Mouse (Mus musculus) CH12.LX (cell line): ENCODE data around the gene Yif1b. TPM values are rescaled to one million over a fixed set of nuclear protein-coding genes. Genes with fewer than 3 reads are reported as not detected.

Experiments used
- DNase-seq: peaks from one replicate; pipeline ENCODE4 v3.0.0-alpha.2; 2013; ENCODE audit errors: extremely low read depth
- H3K27ac ChIP-seq: 2 replicates; pipeline ENCODE4 v1.5.1; 2012; ENCODE audit warnings: low read depth, mild to moderate bottlenecking, control low read depth, moderate library complexity; ENCODE audit not compliant: insufficient read depth
- H3K27me3 ChIP-seq: replicated peaks from 2 replicates; pipeline ENCODE3; 2012; ENCODE audit warnings: inconsistent platforms
- H3K36me3 ChIP-seq, 2 experiments: replicated peaks in 1 of 2; 2 replicates each; pipeline versions ENCODE3 to v1.6.1; 2012; ENCODE audit warnings: inconsistent platforms in 1 of 2, low read length in 1 of 2, mild to moderate bottlenecking in 1 of 2, mixed read lengths in 1 of 2, moderate library complexity in 1 of 2; ENCODE audit not compliant: control insufficient read depth in 1 of 2, insufficient read depth in 1 of 2
- H3K4me1 ChIP-seq, 2 experiments: 2 replicates each; pipeline ENCODE4 v1.6.1; 2012; ENCODE audit warnings: inconsistent platforms in 1 of 2, moderate library complexity in 1 of 2; ENCODE audit not compliant: insufficient read depth in 2 of 2, control insufficient read depth in 1 of 2
- H3K4me2 ChIP-seq: 2 replicates; pipeline ENCODE4 v1.6.1; 2012; ENCODE audit warnings: low read depth, mild to moderate bottlenecking, control low read depth; ENCODE audit not compliant: poor library complexity, insufficient read depth, severe bottlenecking
- H3K4me3 ChIP-seq, 3 experiments: fragments of 150-350 bp in 1 of 3; sonication (generic) in 1 of 3; replicated peaks in 1 of 3; 2 replicates each; pipeline versions ENCODE3 to v1.5.1; 2011 to 2012; ENCODE audit warnings: low read depth in 2 of 3, low read length in 2 of 3, mild to moderate bottlenecking in 2 of 3, moderate library complexity in 2 of 3, control low read depth in 1 of 3, improper control_type of control experiment in 1 of 3, inconsistent platforms in 1 of 3, mixed read lengths in 1 of 3; ENCODE audit not compliant: poor library complexity in 1 of 3
- H3K79me2 ChIP-seq: replicated peaks from 2 replicates; pipeline ENCODE4 v1.6.1; 2012; ENCODE audit warnings: mild to moderate bottlenecking, moderate library complexity; ENCODE audit not compliant: control insufficient read depth, poor library complexity, insufficient read depth, severe bottlenecking; ENCODE audit errors: extremely low read depth
- H3K9ac ChIP-seq: 2 replicates; pipeline ENCODE4 v1.6.1; 2012; ENCODE audit warnings: low read depth, mild to moderate bottlenecking, control low read depth, moderate library complexity; ENCODE audit not compliant: insufficient read depth
- H3K9me3 ChIP-seq: replicated peaks from 2 replicates; pipeline ENCODE3; 2012; ENCODE audit warnings: low read length, inconsistent platforms, mixed read lengths
- BHLHE40 ChIP-seq: IDR thresholded peaks from 2 replicates; pipeline ENCODE4 v1.6.1; 2011; ENCODE audit warnings: mild to moderate bottlenecking, low read depth, low read length, improper control_type of control experiment
- CHD2 ChIP-seq: IDR thresholded peaks from 2 replicates; pipeline ENCODE4 v1.6.1; 2011; ENCODE audit warnings: low read length, improper control_type of control experiment
- CTCF ChIP-seq, 2 experiments: IDR thresholded peaks in 1 of 2; conservative IDR thresholded peaks in 1 of 2; 2 replicates each; pipeline ENCODE4 v1.5.1; 2011 to 2012; ENCODE audit warnings: low read depth in 2 of 2, low read length in 2 of 2, improper control_type of control experiment in 1 of 2, inconsistent platforms in 1 of 2, mild to moderate bottlenecking in 1 of 2, moderate library complexity in 1 of 2
- E2F4 ChIP-seq: IDR thresholded peaks from 2 replicates; pipeline ENCODE4 v1.6.1; 2011; ENCODE audit warnings: low read depth, low read length, improper control_type of control experiment; ENCODE audit not compliant: insufficient replicate concordance
- MAFK ChIP-seq: IDR thresholded peaks from 2 replicates; pipeline ENCODE4 v1.6.1; 2011; ENCODE audit warnings: low read length, improper control_type of control experiment; ENCODE audit not compliant: insufficient replicate concordance
- MAX ChIP-seq: IDR thresholded peaks from 2 replicates; pipeline ENCODE4 v1.6.1; 2011; ENCODE audit warnings: low read length, improper control_type of control experiment
- MAZ ChIP-seq: IDR thresholded peaks from 2 replicates; pipeline ENCODE4 v1.6.1; 2012; ENCODE audit warnings: low read depth, mild to moderate bottlenecking, inconsistent platforms, low read length, improper control_type of control experiment, moderate library complexity
- MEF2A ChIP-seq: IDR thresholded peaks from 2 replicates; pipeline ENCODE4 v1.6.1; 2014; ENCODE audit warnings: low read depth, mild to moderate bottlenecking, inconsistent platforms, low read length, improper control_type of control experiment, borderline replicate concordance
- MXI1 ChIP-seq: IDR thresholded peaks from 2 replicates; pipeline ENCODE4 v1.6.1; 2011; ENCODE audit warnings: mild to moderate bottlenecking, low read depth, low read length, improper control_type of control experiment
- MYC ChIP-seq: IDR thresholded peaks from 2 replicates; pipeline ENCODE4 v1.6.1; 2011; ENCODE audit warnings: low read depth, mild to moderate bottlenecking, improper control_type of control experiment, low read length
- RCOR1 ChIP-seq: conservative IDR thresholded peaks from 2 replicates; pipeline ENCODE4 v1.6.1; 2012; ENCODE audit warnings: low read depth, mild to moderate bottlenecking, inconsistent platforms, low read length, improper control_type of control experiment
- SMC3 ChIP-seq: IDR thresholded peaks from 2 replicates; pipeline ENCODE4 v1.6.1; 2011; ENCODE audit warnings: low read depth, low read length, improper control_type of control experiment
- TCF12 ChIP-seq: IDR thresholded peaks from 2 replicates; pipeline ENCODE4 v1.6.1; 2014; ENCODE audit warnings: low read depth, mild to moderate bottlenecking, inconsistent platforms, low read length, improper control_type of control experiment
- UBTF ChIP-seq: IDR thresholded peaks from 2 replicates; pipeline ENCODE4 v1.6.1; 2012; ENCODE audit warnings: low read depth, mild to moderate bottlenecking, inconsistent platforms, low read length, improper control_type of control experiment, moderate library complexity
- USF1 ChIP-seq: IDR thresholded peaks from 2 replicates; pipeline ENCODE4 v1.6.1; 2014; ENCODE audit warnings: low read depth, mild to moderate bottlenecking, inconsistent platforms, low read length, improper control_type of control experiment
- ZC3H11A ChIP-seq: IDR thresholded peaks from 2 replicates; pipeline ENCODE4 v1.6.1; 2012; ENCODE audit warnings: low read depth, mild to moderate bottlenecking, inconsistent platforms, low read length, improper control_type of control experiment
- ZNF384 ChIP-seq: IDR thresholded peaks from 2 replicates; pipeline ENCODE4 v1.6.1; 2012; ENCODE audit warnings: low read depth, low read length, improper control_type of control experiment, inconsistent platforms
- dilution Hi-C: fragments of 300-500 bp; cut with MboI; formaldehyde crosslinking; loops from 2 replicates; pipeline ENCODE4 v1.14.3; 2020; ENCODE audit warnings: low sequenced_read_pairs; ENCODE audit not compliant: extremely low pct_unique_long_range_greater_than_20kb, extremely low pct_ligation_motif_present
- in situ Hi-C: fragments of 300-500 bp; cut with MboI; formaldehyde crosslinking; loops from 3 replicates; pipeline ENCODE4 v1.14.3; 2019; ENCODE audit warnings: low sequenced_read_pairs, low pct_ligation_motif_present, low pct_unique_long_range_greater_than_20kb, mixed read lengths
- polyA plus RNA-seq: library from polyadenylated mRNA; unstranded; fragments of >175 nt; gene quantifications from 2 replicates; pipeline ENCODE4 v1.2.1, GENCODE M21; 2012; ENCODE audit warnings: low read depth; ENCODE audit not compliant: insufficient read length
- total RNA-seq, 2 experiments: library from RNA; depleted of rRNA; stranded (reverse); fragments of 300-350 nt in 1 of 2; fragments of >200 nt in 1 of 2; gene quantifications; 2 replicates each; pipeline ENCODE4 v1.2.3; 2012 to 2014

The Yif1b gene
- total and polyA plus RNA-seq, 3 experiments: 63.0 to 99.4 (median 69.4) TPM

GRCm38 (mm10) chr7:29271687-29272465 lies 33.7 kb downstream of the Yif1b start:
- Histone ChIP-seq H3K4me1 (peaks cover 0 to 4% of the 10 kb centered on the region in 2 experiments; a peak in 2 of 4 replicates), H3K4me2 (no peak overlapping the region), H3K27ac (no peak overlapping the region), H3K4me3 (no peak overlapping the region), H3K79me2 (no peaks in the 10 kb centered on the region), H3K36me3 (no peaks in the 10 kb centered on the region), H3K9me3 (no peaks in the 10 kb centered on the region), H3K27me3 (peaks cover 5% of the 10 kb centered on the region), H3K9ac (no peak overlapping the region)
- dilution Hi-C loops: no loop called here
- DNase-seq: no peak
- TF ChIP-seq CTCF (conservative IDR thresholded peaks at IDR 0.05 in 1 of 2, IDR thresholded peaks at IDR 0.05 in 1 of 2; ENCODE audit: low read depth in 2 of 2, low read length in 2 of 2) (no peak), MAFK (no peak), MEF2A (no peak), TCF12 (no peak), BHLHE40 (no peak), E2F4 (no peak), SMC3 (no peak), USF1 (no peak), ZC3H11A (no peak), MAZ (no peak), CHD2 (no peak), UBTF (no peak), MYC (no peak)
- in situ Hi-C loops: no loop called here

DNA sequence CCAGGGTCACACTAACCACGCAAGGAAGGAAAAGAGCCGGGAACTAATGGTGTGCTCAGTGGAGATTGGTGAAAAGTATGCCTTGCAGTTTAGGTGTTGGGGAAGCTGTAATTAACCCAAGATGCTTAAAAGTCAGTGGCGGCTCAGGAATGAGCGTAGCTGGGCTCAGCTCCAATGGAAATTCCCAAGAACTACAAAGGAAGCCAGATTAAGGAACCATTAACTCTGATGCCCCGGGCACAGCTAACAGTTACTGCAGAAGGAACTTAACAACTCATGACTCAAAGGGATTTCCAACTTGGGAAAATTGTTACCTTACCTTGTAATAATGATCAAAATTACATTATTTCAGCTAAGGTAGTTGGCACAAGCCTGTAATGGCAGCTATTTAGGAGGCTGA lies 38.6 kb downstream of the Yif1b start:
- H3K9ac ChIP-seq: no peak overlapping the region
- no peak for DNase-seq
- H3K27ac ChIP-seq: no peak overlapping the region
- in situ Hi-C loops (no loop called here), dilution Hi-C loops (no loop called here)
- no peaks in the 10 kb centered on the region for H3K79me2 ChIP-seq
- no peak overlapping the region for H3K4me2 ChIP-seq
- no peak overlapping the region for H3K4me3 ChIP-seq
- no peaks in the 10 kb centered on the region for H3K36me3 ChIP-seq
- TF ChIP-seq MXI1: no peak
- TF ChIP-seq MAX: no peak
- TF ChIP-seq ZNF384: no peak
- TF ChIP-seq MEF2A: no peak
- no peak for TF ChIP-seq CTCF (conservative IDR thresholded peaks at IDR 0.05 in 1 of 2, IDR thresholded peaks at IDR 0.05 in 1 of 2; ENCODE audit: low read depth in 2 of 2, low read length in 2 of 2)
- no peak for TF ChIP-seq RCOR1
- TF ChIP-seq, all 38 proteins: peak for 0
- Histone ChIP-seq H3K27me3 (peaks cover 17% of the 10 kb centered on the region), H3K4me1 (no peaks in the 10 kb centered on the region; a peak in 1 of 4 replicates), H3K9me3 (no peaks in the 10 kb centered on the region)
